Mouse (Mus musculus): ENCODE data around the gene Rabl3. TPM values are rescaled to one million over a fixed set of nuclear protein-coding genes. Genes with fewer than 3 reads are reported as not detected.

The Rabl3 gene
- total and polyA plus RNA-seq, 2 experiments from 2014 or later, result 5.9 to 11.6 TPM

DNA sequence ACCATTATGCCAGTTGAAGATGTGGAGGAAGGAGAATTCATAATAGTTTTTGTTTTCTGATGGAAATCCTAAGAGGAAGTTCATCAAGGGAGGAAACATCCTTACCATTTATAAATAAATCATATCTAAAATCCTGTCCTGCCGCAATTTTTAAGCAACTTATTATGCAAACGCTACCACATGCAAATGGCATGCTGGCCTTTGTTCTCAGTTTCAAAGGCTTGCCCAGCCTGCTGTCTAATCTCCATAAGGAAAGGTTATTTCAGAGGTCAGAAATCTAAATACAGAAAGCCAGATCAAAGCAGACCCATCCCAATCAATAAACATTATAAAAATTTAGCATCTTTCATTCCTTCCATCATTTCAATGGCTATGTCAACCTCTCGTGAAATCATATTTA lies 42.2 kb downstream of the Rabl3 start:
- Histone ChIP-seq H3K27ac (ENCODE audit: low read depth, low read length) (no peak overlapping the region), H3K9me3 (ENCODE audit: low read length) (no peaks in the 10 kb centered on the region), H3K36me3 (ENCODE audit: insufficient read depth, low read length) (no peaks in the 10 kb centered on the region), H3K9ac (replicated peaks; ENCODE audit: low read length, poor library complexity, severe bottlenecking) (no peak overlapping the region), H3K4me3 (ENCODE audit: low read depth, low read length) (no peak overlapping the region), H3K4me2 (ENCODE audit: low read depth, low read length, poor library complexity, severe bottlenecking) (no peak overlapping the region), H3K4me1 (ENCODE audit: insufficient read depth, low read length) (peaks cover 4% of the 10 kb centered on the region; the same call in 1 of the 2 replicates), H3K27me3 (ENCODE audit: insufficient read depth, low read length) (no peaks in the 10 kb centered on the region)
- TF ChIP-seq CTCF (IDR thresholded peaks at IDR 0.05), result no peak
- 31% methylated on average over 3 of the region's 3 CpGs for WGBS
- DNase-seq (ENCODE audit: low spot score) (no peak), ATAC-seq (ENCODE audit: low FRiP score) (no peak)

DNA sequence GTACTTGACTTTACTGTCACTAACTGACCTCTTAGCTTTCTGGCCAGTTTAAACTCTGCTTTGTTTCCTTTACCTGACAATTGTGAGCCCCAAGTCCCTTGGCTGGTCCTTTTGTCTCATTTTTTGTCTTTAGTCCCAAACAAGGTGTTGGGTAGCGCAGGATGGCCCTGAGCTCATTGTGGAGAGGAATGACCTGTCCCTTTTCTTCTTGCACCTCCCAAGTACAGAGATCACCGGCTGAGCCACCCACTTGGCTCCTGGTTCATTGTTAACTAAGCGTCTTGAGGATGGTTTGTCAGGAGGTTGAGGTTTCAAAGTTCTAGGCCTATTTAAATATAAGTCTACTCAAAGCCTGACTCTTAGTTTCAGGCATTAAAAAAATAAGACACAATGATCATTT lies 43.6 kb downstream of the Rabl3 start:
- no peak for TF ChIP-seq CTCF (IDR thresholded peaks at IDR 0.05)
- Histone ChIP-seq H3K4me3 (ENCODE audit: low read depth, low read length) (no peak overlapping the region), H3K36me3 (ENCODE audit: insufficient read depth, low read length) (no peaks in the 10 kb centered on the region), H3K4me1 (ENCODE audit: insufficient read depth, low read length) (peaks cover 4% of the 10 kb centered on the region; the same call in 1 of the 2 replicates), H3K27me3 (ENCODE audit: insufficient read depth, low read length) (no peaks in the 10 kb centered on the region), H3K9me3 (ENCODE audit: low read length) (no peaks in the 10 kb centered on the region), H3K4me2 (ENCODE audit: low read depth, low read length, poor library complexity, severe bottlenecking) (no peak overlapping the region), H3K9ac (replicated peaks; ENCODE audit: low read length, poor library complexity, severe bottlenecking) (no peak overlapping the region), H3K27ac (ENCODE audit: low read depth, low read length) (no peak overlapping the region)
- ATAC-seq (ENCODE audit: low FRiP score) (no peak), DNase-seq (ENCODE audit: low spot score) (no peak)
- WGBS, result 86% methylated on average over 3 of the region's 3 CpGs

DNA sequence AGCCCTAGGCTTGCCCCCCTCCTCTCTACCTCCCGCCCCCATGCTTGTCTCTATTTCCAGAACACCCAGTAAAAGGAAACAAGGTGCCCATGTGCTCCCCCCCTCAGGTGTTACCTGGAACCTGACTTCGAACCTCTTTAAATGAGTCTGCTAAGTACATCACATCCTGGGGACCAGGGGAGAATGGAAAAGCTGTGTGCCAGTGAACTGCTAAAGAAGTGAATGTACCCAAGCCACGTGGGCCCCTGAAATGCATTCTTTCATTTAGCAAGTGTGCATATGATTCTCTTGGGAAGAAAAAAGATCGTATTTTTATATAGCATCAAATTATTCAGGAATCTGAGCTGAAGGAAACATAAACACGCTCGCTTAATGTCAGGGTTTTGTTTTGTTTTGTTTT lies 44.1 kb downstream of the Rabl3 start:
- Histone ChIP-seq H3K4me3 (ENCODE audit: low read depth, low read length) (no peak overlapping the region), H3K27ac (ENCODE audit: low read depth, low read length) (no peak overlapping the region), H3K27me3 (ENCODE audit: insufficient read depth, low read length) (no peaks in the 10 kb centered on the region), H3K4me2 (ENCODE audit: low read depth, low read length, poor library complexity, severe bottlenecking) (peak overlapping the region; percentile 43; the same call in 1 of the 2 replicates), H3K4me1 (ENCODE audit: insufficient read depth, low read length) (peaks cover 4% of the 10 kb centered on the region; the same call in 1 of the 2 replicates), H3K9me3 (ENCODE audit: low read length) (no peaks in the 10 kb centered on the region), H3K36me3 (ENCODE audit: insufficient read depth, low read length) (no peaks in the 10 kb centered on the region), H3K9ac (replicated peaks; ENCODE audit: low read length, poor library complexity, severe bottlenecking) (no peak overlapping the region)
- 19% methylated on average over 6 of the region's 6 CpGs for WGBS
- ATAC-seq (ENCODE audit: low FRiP score) (no peak), DNase-seq (ENCODE audit: low spot score) (no peak)
- no peak for TF ChIP-seq CTCF (IDR thresholded peaks at IDR 0.05)

DNA sequence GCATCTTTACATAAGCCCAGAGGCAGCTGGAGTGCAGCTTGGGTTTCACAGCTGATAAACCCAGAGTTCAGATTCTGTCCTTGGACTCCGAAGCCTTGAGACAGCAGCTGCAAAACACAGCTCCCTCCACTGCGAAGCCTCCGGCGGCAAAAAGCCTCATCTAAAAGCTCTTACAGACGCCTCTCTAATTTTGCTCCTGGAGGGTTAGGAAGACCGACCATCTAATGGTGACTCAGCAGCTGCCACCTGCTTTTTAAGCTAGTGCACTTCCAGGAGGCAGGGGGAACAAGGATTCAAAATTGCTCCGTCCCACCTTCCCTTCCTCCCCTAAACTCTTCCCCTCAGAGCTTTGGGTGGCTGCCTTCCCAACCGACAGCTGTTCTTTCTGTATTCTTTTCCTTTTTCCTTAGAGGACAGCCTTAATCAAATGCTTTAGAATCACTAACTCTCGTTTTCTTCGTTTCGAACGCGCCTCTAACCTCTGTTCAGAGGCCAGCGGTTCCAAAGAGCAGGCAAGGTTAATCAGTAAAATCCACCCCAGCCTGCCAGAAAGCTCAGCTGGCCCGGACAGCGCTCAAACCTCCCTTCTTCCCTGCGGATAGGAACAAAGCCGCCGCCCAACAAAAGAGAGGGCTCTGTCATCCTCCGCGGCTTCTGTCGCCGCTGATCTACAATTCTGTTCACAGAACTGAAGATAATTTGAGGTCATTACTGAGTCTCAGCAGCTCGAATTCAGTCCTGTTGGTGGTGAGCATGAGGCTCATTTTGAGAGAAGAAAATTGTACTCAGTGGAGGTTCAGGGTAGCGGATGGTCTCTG lies 44.7 kb downstream of the Rabl3 start:
- H3K4me2 ChIP-seq (ENCODE audit: low read depth, low read length, poor library complexity, severe bottlenecking), result peak overlapping the region; percentile 43
- H3K36me3 ChIP-seq (ENCODE audit: insufficient read depth, low read length), result no peaks in the 10 kb centered on the region
- H3K4me1 ChIP-seq (ENCODE audit: insufficient read depth, low read length), result peaks cover 4% of the 10 kb centered on the region; the same call in 1 of the 2 replicates
- H3K27me3 ChIP-seq (ENCODE audit: insufficient read depth, low read length), result no peaks in the 10 kb centered on the region
- peak overlapping the region; percentile 66 for H3K27ac ChIP-seq (ENCODE audit: low read depth, low read length)
- H3K4me3 ChIP-seq (ENCODE audit: low read depth, low read length), result peak overlapping the region; percentile 15
- H3K9me3 ChIP-seq (ENCODE audit: low read length), result no peaks in the 10 kb centered on the region
- TF ChIP-seq CTCF (IDR thresholded peaks at IDR 0.05), result no peak
- DNase-seq (ENCODE audit: low spot score) (peak; percentile 84), ATAC-seq (ENCODE audit: low FRiP score) (peak; percentile 79)
- WGBS, result 2% methylated on average over 25 of the region's 25 CpGs
- peak overlapping the region; percentile 36; the same call in 1 of the 2 replicates for H3K9ac ChIP-seq (replicated peaks; ENCODE audit: low read length, poor library complexity, severe bottlenecking)

DNA sequence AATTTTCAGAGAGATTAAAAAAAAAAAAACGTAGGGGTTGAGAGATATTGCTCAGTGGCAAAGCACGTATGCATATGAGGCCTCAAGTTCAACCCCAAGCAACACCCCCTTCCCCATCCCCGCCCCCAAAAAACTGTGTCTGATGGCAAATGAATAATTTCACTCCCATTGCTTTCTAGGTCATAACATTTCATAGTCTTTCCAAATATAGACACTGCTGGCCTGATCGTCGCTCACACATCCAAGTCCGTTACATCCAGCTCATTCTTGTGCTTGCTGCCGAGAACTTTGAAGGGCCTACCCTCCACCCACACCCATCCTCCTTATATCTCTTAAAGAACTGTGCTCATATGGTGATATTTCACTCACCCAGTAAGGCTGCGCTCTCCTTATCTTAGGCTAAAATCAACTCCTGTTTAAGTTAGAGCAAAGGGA lies 45.5 kb downstream of the Rabl3 start:
- Histone ChIP-seq H3K4me1 (ENCODE audit: insufficient read depth, low read length) (peaks cover 4% of the 10 kb centered on the region; the same call in 1 of the 2 replicates), H3K27me3 (ENCODE audit: insufficient read depth, low read length) (no peaks in the 10 kb centered on the region), H3K9ac (replicated peaks; ENCODE audit: low read length, poor library complexity, severe bottlenecking) (no peak overlapping the region), H3K4me3 (ENCODE audit: low read depth, low read length) (no peak overlapping the region), H3K36me3 (ENCODE audit: insufficient read depth, low read length) (no peaks in the 10 kb centered on the region), H3K27ac (ENCODE audit: low read depth, low read length) (peak overlapping the region; percentile 66; the same call in 1 of the 2 replicates), H3K9me3 (ENCODE audit: low read length) (no peaks in the 10 kb centered on the region), H3K4me2 (ENCODE audit: low read depth, low read length, poor library complexity, severe bottlenecking) (peak overlapping the region; percentile 43; the same call in 1 of the 2 replicates)
- WGBS, result 35% methylated on average over 8 of the region's 8 CpGs
- no peak for TF ChIP-seq CTCF (IDR thresholded peaks at IDR 0.05)
- DNase-seq (ENCODE audit: low spot score) (no peak), ATAC-seq (ENCODE audit: low FRiP score) (peak; percentile 38)

DNA sequence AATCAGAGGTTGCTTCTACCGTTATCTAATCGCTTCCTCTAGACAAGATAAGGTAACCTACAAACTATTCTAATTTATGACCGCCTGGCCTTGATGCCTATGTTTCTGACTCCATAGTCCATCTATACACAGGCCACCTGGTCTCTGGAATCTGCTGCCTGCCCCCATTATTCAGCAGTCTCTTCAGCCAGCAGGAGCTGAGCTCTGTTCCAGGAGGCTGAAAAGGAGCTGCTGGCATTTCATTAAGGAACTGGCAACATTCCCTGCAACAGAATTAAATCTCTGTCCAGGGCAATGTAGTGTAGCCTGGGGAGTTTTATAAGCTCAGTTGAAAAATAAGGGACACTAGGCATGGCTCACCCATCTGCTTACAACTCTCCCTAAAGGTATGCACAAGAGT lies 51.2 kb downstream of the Rabl3 start:
- H3K27ac ChIP-seq (ENCODE audit: low read depth, low read length), result no peak overlapping the region
- no peaks in the 10 kb centered on the region for H3K27me3 ChIP-seq (ENCODE audit: insufficient read depth, low read length)
- no peak overlapping the region for H3K4me2 ChIP-seq (ENCODE audit: low read depth, low read length, poor library complexity, severe bottlenecking)
- ATAC-seq (ENCODE audit: low FRiP score) (no peak), DNase-seq (ENCODE audit: low spot score) (peak; percentile 68)
- WGBS, result 73% methylated on average over 3 of the region's 3 CpGs
- no peaks in the 10 kb centered on the region for H3K9me3 ChIP-seq (ENCODE audit: low read length)
- H3K4me3 ChIP-seq (ENCODE audit: low read depth, low read length), result no peak overlapping the region
- no peaks in the 10 kb centered on the region for H3K4me1 ChIP-seq (ENCODE audit: insufficient read depth, low read length)
- H3K36me3 ChIP-seq (ENCODE audit: insufficient read depth, low read length), result no peaks in the 10 kb centered on the region
- no peak for TF ChIP-seq CTCF (IDR thresholded peaks at IDR 0.05)
- H3K9ac ChIP-seq (replicated peaks; ENCODE audit: low read length, poor library complexity, severe bottlenecking), result no peak overlapping the region
